In genomic region chr11:27102045-27102444, GRCm38 (mm10) we compare ENCODE assay signal across 20 mouse cellular contexts.
"Had no signal": no experiment of that assay in that cellular context is flagged by ENCODE, and none has a peak within 500 bp of the region (broad histone marks: within the 10 kb centered on the region; RNA-seq: fewer than 3 reads in every experiment).

No protein-coding gene starts in this region.

- ATAC-seq: midbrain, embryonic 16.5 days had no signal

- DNase-seq: lung, adult 18-20 months; lung, embryonic 14.5 days; lung, postnatal 10 days; lung, postnatal 4 days; midbrain, embryonic 14.5 days; retina, postnatal 1 day; right cerebral cortex, adult 18-20 months; right cerebral cortex, postnatal 25 days; thymus, adult 2 months; thymus, postnatal 25 days; thymus, postnatal 4 days had no signal

- H3K4me2 ChIP-seq: liver, embryonic 15.5 days; lung, embryonic 14.5 days; midbrain, embryonic 12.5 days; neural tube, embryonic 13.5 days; neural tube, embryonic 15.5 days; stomach, embryonic 15.5 days had no signal

- H3K27ac ChIP-seq: liver, embryonic 15.5 days; midbrain, embryonic 10.5 days; midbrain, embryonic 12.5 days; neural tube, embryonic 13.5 days; neural tube, embryonic 15.5 days; stomach, embryonic 15.5 days; stomach, postnatal 0 days had no signal

- H3K4me1 ChIP-seq: liver, embryonic 15.5 days; midbrain, embryonic 10.5 days; midbrain, embryonic 12.5 days; neural tube, embryonic 13.5 days; neural tube, embryonic 15.5 days; stomach, embryonic 15.5 days had no signal

- H3K9ac ChIP-seq: liver, embryonic 15.5 days; lung, embryonic 14.5 days; midbrain, embryonic 12.5 days; neural tube, embryonic 13.5 days; neural tube, embryonic 15.5 days; stomach, embryonic 15.5 days had no signal

- H3K9me3 ChIP-seq: liver, embryonic 15.5 days; midbrain, embryonic 10.5 days; midbrain, embryonic 12.5 days; neural tube, embryonic 13.5 days; neural tube, embryonic 15.5 days; stomach, embryonic 15.5 days had no signal

- H3K4me3 ChIP-seq: liver, embryonic 15.5 days; midbrain, embryonic 10.5 days; midbrain, embryonic 12.5 days; myocyte; neural tube, embryonic 13.5 days; neural tube, embryonic 15.5 days; stomach, embryonic 15.5 days had no signal

- H3K27me3 ChIP-seq: liver, embryonic 15.5 days; midbrain, embryonic 12.5 days; neural tube, embryonic 13.5 days; neural tube, embryonic 15.5 days; stomach, embryonic 15.5 days had no signal

- H3K36me3 ChIP-seq: liver, embryonic 15.5 days; midbrain, embryonic 10.5 days; midbrain, embryonic 12.5 days; neural tube, embryonic 13.5 days; neural tube, embryonic 15.5 days; stomach, embryonic 15.5 days had no signal
